Mouse (Mus musculus): Measurements from ENCODE around the gene Itga3. TPM values are rescaled to one million over a fixed set of nuclear protein-coding genes. Genes with fewer than 3 reads are reported as not detected.

Itga3 gene
- polyA plus RNA-seq, 1 experiment from 2014 or later = 9.6 TPM

- peak; percentile 49 for ATAC-seq (replicated peaks; ENCODE audit: extremely low read depth, insufficient read depth, low FRiP score)
- Histone ChIP-seq H3K27me3 (ENCODE audit: control insufficient read depth, insufficient read depth, low read length) (no peaks in the 10 kb centered on the region), H3K9ac (ENCODE audit: low read length) (no peak overlapping the region), H3K4me1 (ENCODE audit: control insufficient read depth, insufficient read depth, low read length) (no peaks in the 10 kb centered on the region), H3K9me3 (replicated peaks; ENCODE audit: control insufficient read depth, low read length) (no peaks in the 10 kb centered on the region), H3K4me2 (ENCODE audit: low read depth, low read length) (no peak overlapping the region), H3K27ac (ENCODE audit: low read length) (no peak overlapping the region), H3K4me3 (ENCODE audit: low read length) (no peak overlapping the region), H3K36me3 (ENCODE audit: control insufficient read depth, insufficient read depth) (peaks cover 17% of the 10 kb centered on the region; the same call in 1 of the 2 replicates)
- 38% methylated on average over 19 of the region's 19 CpGs for WGBS
Observed at GRCm38 (mm10) chr11:95056768-95057501, 19.7 kb downstream of the Itga3 start.

GRCm38 (mm10) chr11:95053062-95053461, 23.5 kb downstream of the Itga3 start:
- Histone ChIP-seq H3K9me3 (replicated peaks; ENCODE audit: control insufficient read depth, low read length) (no peaks in the 10 kb centered on the region), H3K9ac (ENCODE audit: low read length) (no peak overlapping the region), H3K4me3 (ENCODE audit: low read length) (no peak overlapping the region), H3K36me3 (ENCODE audit: control insufficient read depth, insufficient read depth) (0 out of 2 replicates have a peak, but pooled peaks cover 9% of the 10 kb centered on the region), H3K27me3 (ENCODE audit: control insufficient read depth, insufficient read depth, low read length) (no peaks in the 10 kb centered on the region), H3K27ac (ENCODE audit: low read length) (no peak overlapping the region), H3K4me1 (ENCODE audit: control insufficient read depth, insufficient read depth, low read length) (no peaks in the 10 kb centered on the region), H3K4me2 (ENCODE audit: low read depth, low read length) (no peak overlapping the region)
- 55% methylated on average over 9 of the region's 9 CpGs for WGBS
- ATAC-seq (replicated peaks; ENCODE audit: extremely low read depth, insufficient read depth, low FRiP score) = no peak

GRCm38 (mm10) chr11:95046980-95047680, 29.5 kb downstream of the Itga3 start:
- 0 out of 2 replicates have a peak, but pooled peaks have one; percentile 47 for ATAC-seq (replicated peaks; ENCODE audit: extremely low read depth, insufficient read depth, low FRiP score)
- Histone ChIP-seq H3K36me3 (ENCODE audit: control insufficient read depth, insufficient read depth) (no peaks in the 10 kb centered on the region), H3K4me1 (ENCODE audit: control insufficient read depth, insufficient read depth, low read length) (no peaks in the 10 kb centered on the region), H3K27ac (ENCODE audit: low read length) (no peak overlapping the region), H3K9me3 (replicated peaks; ENCODE audit: control insufficient read depth, low read length) (no peaks in the 10 kb centered on the region), H3K9ac (ENCODE audit: low read length) (no peak overlapping the region), H3K4me2 (ENCODE audit: low read depth, low read length) (no peak overlapping the region), H3K4me3 (ENCODE audit: low read length) (no peak overlapping the region), H3K27me3 (ENCODE audit: control insufficient read depth, insufficient read depth, low read length) (no peaks in the 10 kb centered on the region)
- WGBS = 50% methylated on average over 9 of the region's 9 CpGs

- Histone ChIP-seq H3K27me3 (ENCODE audit: control insufficient read depth, insufficient read depth, low read length) (no peaks in the 10 kb centered on the region), H3K4me1 (ENCODE audit: control insufficient read depth, insufficient read depth, low read length) (peaks cover 13% of the 10 kb centered on the region), H3K9me3 (replicated peaks; ENCODE audit: control insufficient read depth, low read length) (no peaks in the 10 kb centered on the region), H3K27ac (ENCODE audit: low read length) (no peak overlapping the region), H3K36me3 (ENCODE audit: control insufficient read depth, insufficient read depth) (no peaks in the 10 kb centered on the region), H3K9ac (ENCODE audit: low read length) (no peak overlapping the region), H3K4me3 (ENCODE audit: low read length) (no peak overlapping the region), H3K4me2 (ENCODE audit: low read depth, low read length) (no peak overlapping the region)
- no peak for ATAC-seq (replicated peaks; ENCODE audit: extremely low read depth, insufficient read depth, low FRiP score)
- WGBS = 66% methylated on average over 12 of the region's 13 CpGs
Observed at GRCm38 (mm10) chr11:95044185-95044870, 32.3 kb downstream of the Itga3 start.

- ATAC-seq (replicated peaks; ENCODE audit: extremely low read depth, insufficient read depth, low FRiP score) = no peak
- no peaks in the 10 kb centered on the region for H3K9me3 ChIP-seq (replicated peaks; ENCODE audit: control insufficient read depth, low read length)
- peaks cover 3% of the 10 kb centered on the region for H3K36me3 ChIP-seq (ENCODE audit: control insufficient read depth, insufficient read depth)
- H3K4me3 ChIP-seq (ENCODE audit: low read length) = no peak overlapping the region
- no peaks in the 10 kb centered on the region for H3K27me3 ChIP-seq (ENCODE audit: control insufficient read depth, insufficient read depth, low read length)
- WGBS = 52% methylated on average over 7 of the region's 7 CpGs
- H3K9ac ChIP-seq (ENCODE audit: low read length) = no peak overlapping the region
- H3K27ac ChIP-seq (ENCODE audit: low read length) = no peak overlapping the region
- H3K4me1 ChIP-seq (ENCODE audit: control insufficient read depth, insufficient read depth, low read length) = peaks cover 13% of the 10 kb centered on the region
- H3K4me2 ChIP-seq (ENCODE audit: low read depth, low read length) = no peak overlapping the region
Observed at GRCm38 (mm10) chr11:95043608-95044007, 33.0 kb downstream of the Itga3 start.

GRCm38 (mm10) chr11:95043060-95043459, 33.5 kb downstream of the Itga3 start:
- Histone ChIP-seq H3K4me2 (ENCODE audit: low read depth, low read length) (no peak overlapping the region), H3K9ac (ENCODE audit: low read length) (no peak overlapping the region), H3K36me3 (ENCODE audit: control insufficient read depth, insufficient read depth) (peaks cover 5% of the 10 kb centered on the region), H3K27ac (ENCODE audit: low read length) (no peak overlapping the region), H3K4me3 (ENCODE audit: low read length) (no peak overlapping the region), H3K9me3 (replicated peaks; ENCODE audit: control insufficient read depth, low read length) (no peaks in the 10 kb centered on the region), H3K4me1 (ENCODE audit: control insufficient read depth, insufficient read depth, low read length) (peaks cover 13% of the 10 kb centered on the region), H3K27me3 (ENCODE audit: control insufficient read depth, insufficient read depth, low read length) (no peaks in the 10 kb centered on the region)
- 79% methylated on average over 4 of the region's 4 CpGs for WGBS
- ATAC-seq (replicated peaks; ENCODE audit: extremely low read depth, insufficient read depth, low FRiP score) = no peak

GRCm38 (mm10) chr11:95042096-95042495, 34.5 kb downstream of the Itga3 start:
- ATAC-seq (replicated peaks; ENCODE audit: extremely low read depth, insufficient read depth, low FRiP score) = no peak

GRCm38 (mm10) chr11:95041139-95041609, 35.4 kb downstream of the Itga3 start, which contains the start of gene Pdk2:
TSS of gene Pdk2 (minus strand) at chr11:95041354.
- H3K4me1 ChIP-seq (ENCODE audit: control insufficient read depth, insufficient read depth, low read length) = peaks cover 13% of the 10 kb centered on the region
- peak within 1 kb of the TSS; percentile 80 for H3K4me2 ChIP-seq (ENCODE audit: low read depth, low read length)
- WGBS = under 1% methylated on average over 41 of the region's 41 CpGs
- H3K4me3 ChIP-seq (ENCODE audit: low read length) = peak within 1 kb of the TSS; percentile 92
- H3K9me3 ChIP-seq (replicated peaks; ENCODE audit: control insufficient read depth, low read length) = no peaks in the 10 kb centered on the region
- H3K27me3 ChIP-seq (ENCODE audit: control insufficient read depth, insufficient read depth, low read length) = no peaks in the 10 kb centered on the region
- peaks cover 15% of the 10 kb centered on the region for H3K36me3 ChIP-seq (ENCODE audit: control insufficient read depth, insufficient read depth)
- H3K27ac ChIP-seq (ENCODE audit: low read length) = peak within 1 kb of the TSS; percentile 96
- H3K9ac ChIP-seq (ENCODE audit: low read length) = peak within 1 kb of the TSS; percentile 95
- ATAC-seq (replicated peaks; ENCODE audit: extremely low read depth, insufficient read depth, low FRiP score) = peak; percentile 95

More at GRCm38 (mm10) chr11:95042096-95042495, 34.5 kb downstream of the Itga3 start:
- under 1% methylated on average over 11 of the region's 11 CpGs for WGBS
- Histone ChIP-seq H3K27ac (ENCODE audit: low read length) (peak overlapping the region; percentile 77), H3K27me3 (ENCODE audit: control insufficient read depth, insufficient read depth, low read length) (no peaks in the 10 kb centered on the region), H3K4me1 (ENCODE audit: control insufficient read depth, insufficient read depth, low read length) (peaks cover 13% of the 10 kb centered on the region), H3K4me2 (ENCODE audit: low read depth, low read length) (peak overlapping the region; percentile 80), H3K9me3 (replicated peaks; ENCODE audit: control insufficient read depth, low read length) (no peaks in the 10 kb centered on the region), H3K9ac (ENCODE audit: low read length) (peak overlapping the region; percentile 62), H3K36me3 (ENCODE audit: control insufficient read depth, insufficient read depth) (peaks cover 7% of the 10 kb centered on the region), H3K4me3 (ENCODE audit: low read length) (peak overlapping the region; percentile 92)
